Mouse (Mus musculus) granulocyte monocyte progenitor cell, adult 5-6 weeks (primary cell): ENCODE measurements at regions not wholly inside any gene's neighbourhood (a gene's known extent, or its start where the extent isn't known, plus 50 kb on each side); places are given as distances from the start of the nearest gene placed in this dataset.
"Not testable (repeated sequence)": the region's sequence is repeated elsewhere in the genome, so short reads cannot be mapped to it uniquely, and the experiment has no call there.

ENCODE experiments used
- ATAC-seq: replicated peaks from 2 replicates; pipeline ENCODE4 v1.8.0; 2016; ENCODE audit warnings: mild to moderate bottlenecking, moderate TSS enrichment, inconsistent platforms; ENCODE audit not compliant: poor library complexity, severe bottlenecking

- ATAC-seq, result no peak
Observed at GRCm38 (mm10) chr9:85637274-85637673, 111.9 kb downstream of the Ibtk start.

- ATAC-seq, result no peak
Observed at GRCm38 (mm10) chr9:85636131-85636447, 113.0 kb downstream of the Ibtk start.

DNA sequence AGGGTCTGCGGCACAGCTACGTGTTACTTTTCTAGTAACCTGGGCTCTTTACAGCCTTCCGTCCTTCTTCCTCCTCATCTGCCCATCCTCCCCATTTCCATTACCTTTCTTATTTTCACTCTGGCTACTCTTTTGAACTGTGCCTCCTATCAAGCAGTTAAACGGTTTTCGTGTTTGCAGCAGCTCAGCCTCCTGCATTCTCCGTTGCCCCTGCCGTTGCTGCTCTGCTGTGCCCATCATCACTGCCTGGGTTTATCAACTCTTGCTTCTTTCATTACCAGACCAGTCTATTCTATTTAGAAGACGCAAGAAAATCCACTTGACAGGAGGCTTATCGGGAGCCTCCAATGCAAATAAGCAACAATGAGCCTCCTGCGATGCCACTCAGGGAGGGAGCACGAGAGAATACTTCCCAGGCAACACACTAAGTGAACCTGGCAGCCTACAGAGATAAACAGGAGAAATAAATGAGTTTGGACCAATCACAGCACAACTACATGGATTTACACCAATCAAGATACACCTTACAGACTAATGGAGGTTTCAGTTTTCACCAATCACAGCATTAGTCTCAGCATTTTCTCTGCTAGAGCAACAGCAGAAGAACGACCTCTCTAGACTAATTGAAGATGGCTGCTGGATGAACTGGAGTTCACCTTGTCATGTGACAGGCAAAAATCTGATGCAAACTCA is 113.5 kb downstream of the Ibtk start:
- no peak for ATAC-seq

DNA sequence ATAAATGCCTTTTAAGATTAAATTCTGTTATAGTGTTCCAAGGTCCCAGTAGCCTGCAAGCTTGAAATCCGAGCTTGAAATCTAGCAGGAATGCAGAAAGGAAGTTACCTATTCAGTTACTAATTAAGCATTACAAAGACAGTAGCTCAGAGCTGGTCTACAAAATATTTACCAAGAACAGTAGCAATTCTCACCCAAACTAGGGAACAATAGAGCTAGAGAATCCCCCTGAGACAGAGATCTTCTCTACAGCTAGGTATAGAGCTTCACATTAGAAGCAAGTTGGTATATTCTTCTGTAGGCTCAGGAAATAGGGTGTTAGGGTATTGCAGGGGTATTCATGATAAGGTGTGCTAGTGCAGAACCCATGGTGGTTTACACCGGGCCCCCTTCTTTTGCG is 114.3 kb downstream of the Ibtk start:
- not testable (repeated sequence) for ATAC-seq

- no peak for ATAC-seq
Observed at GRCm38 (mm10) chr9:85617972-85618371, 131.2 kb downstream of the Ibtk start.

- no peak for ATAC-seq
Observed at GRCm38 (mm10) chr9:85617177-85617777, 131.9 kb downstream of the Ibtk start.

DNA sequence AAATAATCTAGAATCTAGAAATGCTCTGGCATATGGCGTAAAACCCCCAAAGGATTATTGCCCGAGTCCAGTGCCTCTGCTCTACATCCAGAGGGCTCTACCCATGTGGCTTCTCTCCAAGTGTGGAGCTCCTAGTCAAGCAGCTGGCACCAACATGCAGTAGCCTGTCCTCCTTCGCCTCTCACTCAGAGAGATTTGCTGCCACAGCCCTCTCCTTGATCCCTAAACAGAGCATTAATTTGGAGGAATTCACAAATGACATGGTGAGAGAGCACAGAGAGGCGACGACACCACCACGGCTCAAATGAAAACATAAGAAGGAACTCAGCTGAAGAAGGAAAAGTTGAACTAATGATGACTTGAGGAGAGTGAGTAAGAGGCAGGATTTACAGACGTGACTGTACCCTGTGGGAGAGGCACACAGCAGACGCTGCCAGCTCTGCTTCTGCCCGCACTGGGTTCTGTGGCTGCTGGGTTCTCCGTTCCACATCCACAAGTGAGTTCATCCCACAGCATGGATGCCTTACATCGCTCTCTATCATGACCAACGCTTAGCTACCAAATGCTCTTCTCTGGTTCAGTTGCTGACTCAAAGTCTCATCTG is 132.8 kb downstream of the Ibtk start:
- ATAC-seq, result no peak

DNA sequence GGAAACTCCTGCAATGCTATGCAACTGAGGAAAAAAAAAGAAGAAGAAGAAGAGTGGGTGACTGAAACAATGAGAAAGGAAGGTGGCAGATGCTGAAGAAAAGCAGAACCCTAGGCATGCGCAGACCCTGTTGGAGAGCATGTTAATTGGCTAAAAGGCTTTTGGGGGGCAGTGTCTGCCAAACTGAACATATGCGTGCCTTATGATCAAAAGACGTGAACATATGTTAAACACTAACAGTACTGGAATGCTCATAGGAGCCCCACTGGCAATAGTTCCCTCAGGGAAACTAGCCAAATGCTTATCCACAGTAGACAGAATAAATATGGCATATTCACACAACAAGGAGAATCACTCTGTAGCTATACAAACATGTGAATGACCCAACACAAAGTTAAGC is 140.0 kb downstream of the Ibtk start:
- ATAC-seq, result no peak

GRCm38 (mm10) chr9:85596959-85597358 is 152.2 kb downstream of the Ibtk start:
- peak; percentile 73 for ATAC-seq

DNA sequence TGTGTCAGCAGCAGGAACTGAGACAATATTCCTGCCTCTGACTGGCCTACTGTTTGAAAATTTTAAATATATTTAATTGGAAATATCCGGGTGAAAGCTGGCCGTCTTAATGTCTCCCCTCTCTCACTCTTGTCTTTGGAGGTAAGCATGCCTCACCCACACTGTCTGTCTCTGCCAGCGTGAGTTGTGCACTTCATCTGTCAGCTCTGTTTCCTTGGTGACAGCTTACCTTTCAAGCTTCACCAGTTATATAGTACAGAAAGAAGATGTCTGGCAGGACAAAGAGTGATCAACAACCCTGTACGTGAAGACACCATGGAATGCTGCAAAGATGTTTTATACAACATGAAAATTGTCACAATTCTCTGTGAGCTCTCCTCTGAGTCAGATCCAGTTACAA is 155.3 kb downstream of the Ibtk start:
- no peak for ATAC-seq

DNA sequence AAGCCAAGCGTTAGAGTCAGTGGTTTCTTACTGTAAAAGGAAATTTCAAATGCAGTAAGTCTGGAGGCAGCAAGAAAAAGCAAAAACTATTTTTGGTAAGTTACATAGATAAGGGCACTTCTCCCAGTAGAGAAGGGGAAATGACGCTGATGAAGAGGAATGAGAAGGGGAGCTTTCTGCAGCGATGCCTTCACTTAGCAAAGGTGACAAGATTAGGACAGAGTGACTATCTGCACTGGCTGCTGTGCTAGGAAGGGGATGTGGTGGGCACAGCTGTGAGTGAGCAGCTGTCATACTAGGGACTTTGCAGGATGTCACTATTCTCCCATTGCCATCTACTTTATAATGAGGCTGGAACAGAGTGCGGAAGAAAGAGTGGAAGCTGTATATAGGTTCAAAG is 156.5 kb downstream of the Ibtk start:
- no peak for ATAC-seq

DNA sequence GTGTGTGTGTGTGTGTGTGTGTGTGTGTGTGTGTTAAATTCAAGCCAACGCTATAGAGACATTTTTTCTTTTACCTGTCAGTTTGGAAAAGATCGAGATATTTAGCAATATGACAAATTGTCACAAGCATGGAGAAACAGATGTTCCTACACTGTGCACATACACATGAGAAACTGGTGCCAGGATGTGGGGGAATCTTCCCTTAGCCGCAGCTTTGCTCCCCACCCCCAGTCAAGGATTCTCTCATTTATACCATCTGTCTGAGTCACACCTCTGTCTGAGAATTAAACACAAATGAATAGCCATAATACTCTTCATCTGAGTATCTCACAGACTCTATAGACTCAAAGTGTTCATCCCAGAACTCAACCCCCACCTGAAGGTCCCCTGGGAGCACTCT is 159.9 kb downstream of the Ibtk start:
- no peak for ATAC-seq

GRCm38 (mm10) chr9:85588077-85588476 is 161.1 kb downstream of the Ibtk start:
- ATAC-seq, result peak; percentile 98

- no peak for ATAC-seq
Observed at GRCm38 (mm10) chr9:85581028-85581595, 168.0 kb downstream of the Ibtk start.

DNA sequence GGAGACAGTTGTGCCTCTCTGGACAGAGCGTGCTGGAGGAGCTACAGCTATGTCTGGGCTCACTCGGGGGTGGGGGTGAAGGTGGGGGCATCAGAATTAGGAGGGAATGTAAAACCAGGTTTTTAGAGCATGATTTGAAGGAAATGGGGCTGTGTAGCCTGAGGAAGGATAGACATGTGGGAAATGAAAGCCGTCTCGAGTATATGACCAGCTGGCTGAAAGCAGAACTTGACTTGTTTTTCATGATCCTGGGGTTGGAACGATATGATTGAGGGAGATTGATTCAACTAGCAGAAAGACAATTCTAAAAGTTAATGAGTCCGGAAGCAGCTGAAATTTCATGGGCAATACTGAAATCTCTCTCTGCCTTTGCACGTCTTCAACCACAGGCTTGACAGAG is 171.3 kb downstream of the Ibtk start:
- peak; percentile 74 for ATAC-seq

DNA sequence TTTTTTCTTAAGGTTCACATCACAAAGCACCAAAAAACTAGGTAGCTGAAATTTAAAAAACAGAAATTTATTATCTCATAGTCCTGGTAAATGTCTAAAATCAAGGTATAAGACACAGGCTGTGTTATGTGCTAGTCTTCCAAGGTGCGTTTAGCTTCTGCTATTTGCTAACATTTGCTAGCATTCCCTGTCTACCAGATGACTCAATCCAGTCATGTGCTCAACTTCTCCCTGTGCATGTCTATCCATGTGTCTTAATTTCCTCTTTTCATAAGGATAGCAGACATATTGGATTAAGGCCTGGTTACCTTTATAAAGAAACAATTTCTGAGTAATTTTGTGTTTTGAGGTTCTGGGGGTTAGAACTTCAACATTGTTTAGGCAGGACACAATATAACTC is 171.8 kb downstream of the Ibtk start:
- ATAC-seq, result peak; percentile 87

- ATAC-seq, result peak; percentile 98
Observed at GRCm38 (mm10) chr9:85568877-85569276, 180.3 kb downstream of the Ibtk start.

- ATAC-seq, result peak; percentile 27
Observed at GRCm38 (mm10) chr9:85551871-85552270, 197.3 kb downstream of the Ibtk start.

DNA sequence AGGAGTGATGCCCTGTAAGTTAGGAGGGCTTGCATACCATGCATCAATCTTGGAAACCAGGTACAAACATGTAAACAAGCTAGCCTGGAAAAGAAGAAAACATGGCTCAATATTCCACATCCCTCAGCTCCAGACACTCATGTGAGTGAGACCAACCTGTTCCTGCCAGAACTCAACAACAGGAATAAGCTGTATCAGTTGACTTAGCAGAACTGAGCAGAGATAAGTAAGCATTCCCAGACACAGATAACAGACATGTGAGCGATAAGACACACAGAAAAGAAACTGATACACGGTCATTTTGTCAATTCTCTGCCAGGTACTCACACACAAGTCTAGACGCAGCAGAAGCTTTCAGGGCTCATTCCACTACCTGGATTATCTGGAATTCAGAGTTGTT is 198.7 kb downstream of the Ibtk start:
- no peak for ATAC-seq

DNA sequence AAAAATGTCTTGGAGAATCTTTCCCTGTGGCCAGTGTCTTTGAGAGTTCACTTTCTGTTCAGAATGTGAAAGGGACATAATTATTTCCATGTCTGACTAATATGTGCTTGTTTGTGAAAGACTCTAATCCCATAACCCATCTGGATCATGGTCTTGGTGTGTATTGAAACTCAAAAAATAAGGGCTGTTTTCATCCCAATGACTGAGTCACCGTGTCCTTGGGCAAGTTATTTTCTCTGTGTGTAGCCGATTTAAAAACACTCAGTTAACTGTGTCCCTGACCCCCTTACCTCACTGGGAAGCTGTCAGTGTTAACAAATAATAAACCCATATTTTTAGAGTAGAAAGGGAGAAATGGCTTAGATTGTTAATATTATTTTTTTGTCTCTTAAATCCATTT is 202.9 kb downstream of the Ibtk start:
- no peak for ATAC-seq

GRCm38 (mm10) chr9:85545566-85545965 is 203.6 kb downstream of the Ibtk start:
- ATAC-seq, result no peak

DNA sequence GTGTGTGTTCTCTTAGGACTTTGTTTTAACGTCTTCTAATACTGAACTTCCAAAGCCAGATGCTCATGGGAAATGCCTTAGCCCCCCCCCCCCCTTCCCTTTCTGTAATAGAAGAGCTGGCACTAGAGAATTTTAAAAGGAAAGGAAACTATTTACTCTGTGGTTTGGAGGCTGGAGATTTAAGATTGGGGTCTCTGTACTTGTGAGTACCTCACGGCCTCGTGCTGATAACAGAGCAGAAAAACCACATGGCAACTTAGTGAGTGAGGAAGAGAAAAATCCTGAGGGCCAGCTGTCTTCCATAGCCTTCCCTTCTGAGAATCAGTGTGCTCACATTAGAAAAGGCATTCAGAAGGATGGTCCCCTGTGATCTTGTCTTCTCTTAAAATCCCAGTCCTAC is 210.6 kb downstream of the Ibtk start:
- ATAC-seq, result no peak
